Mouse (Mus musculus): ENCODE results near the gene Tsnaxip1.
A peak's percentile ranks its signal among the peaks of the same experiment; 100 is the strongest.
"Not testable (repeated sequence)": the region's sequence is repeated elsewhere in the genome, so short reads cannot be mapped to it uniquely, and the experiment has no call there.

Gene Tsnaxip1

DNA sequence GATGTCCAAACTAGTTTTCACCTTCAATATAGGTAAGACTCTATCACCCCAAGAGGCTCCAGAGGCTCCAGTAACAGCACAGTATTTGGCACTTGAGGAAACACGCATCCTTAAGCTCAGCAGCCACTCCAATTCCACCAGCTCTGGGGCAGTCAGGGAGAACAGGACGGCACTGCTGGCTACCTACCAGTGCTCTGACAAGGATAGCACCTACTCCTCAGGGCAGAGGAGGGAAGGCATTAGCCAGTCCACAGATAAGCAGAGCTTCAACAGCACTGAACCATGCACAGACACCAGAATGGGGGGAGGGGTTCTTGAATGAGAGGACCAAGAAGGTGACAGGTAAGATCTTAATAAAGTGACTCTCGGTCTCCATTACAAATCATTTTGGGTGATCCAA is 7.9 kb upstream of the Tsnaxip1 start:
- no peak for DNase-seq (ENCODE audit: low spot score)

DNA sequence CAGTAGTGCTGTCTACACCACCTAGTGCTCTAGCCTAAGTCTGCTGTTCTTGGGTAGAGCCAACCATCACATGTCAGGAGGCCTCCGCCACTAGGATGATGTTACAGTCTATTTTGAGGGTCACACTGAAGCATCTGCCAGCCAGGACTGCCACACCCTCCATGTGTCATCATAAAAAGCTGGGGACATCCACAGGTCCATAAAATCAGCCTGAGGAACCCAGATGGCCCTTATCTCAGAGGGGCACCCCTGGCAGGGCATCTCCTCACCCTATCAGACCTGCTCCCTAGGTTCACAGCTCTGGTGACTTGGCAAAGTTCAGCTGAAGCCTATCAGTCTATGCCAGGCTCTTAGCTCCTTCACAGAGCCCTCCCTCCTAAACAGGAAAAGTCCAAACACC is 6.6 kb upstream of the Tsnaxip1 start:
- no peak for DNase-seq (ENCODE audit: low spot score)

DNA sequence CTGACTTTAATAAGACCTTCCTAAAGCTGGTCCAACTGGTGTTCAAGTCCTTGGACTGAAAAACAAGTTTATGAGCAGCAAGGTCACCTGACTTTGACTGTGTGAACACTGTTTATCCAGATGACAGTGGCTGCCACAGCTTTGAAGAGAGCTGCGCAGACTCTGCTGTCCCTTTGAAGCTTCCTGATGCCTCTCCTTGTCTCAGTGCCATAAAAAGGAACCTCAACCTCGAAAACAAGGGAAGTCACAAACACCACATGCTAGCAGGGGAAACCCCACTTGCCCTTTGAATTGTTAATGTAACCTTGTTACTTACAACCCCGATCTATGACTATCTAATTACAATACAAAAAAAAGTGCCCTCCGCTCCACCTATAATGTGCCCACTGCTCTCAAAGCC is 2.0 kb upstream of the Tsnaxip1 start:
- DNase-seq (ENCODE audit: low spot score) = no peak

DNA sequence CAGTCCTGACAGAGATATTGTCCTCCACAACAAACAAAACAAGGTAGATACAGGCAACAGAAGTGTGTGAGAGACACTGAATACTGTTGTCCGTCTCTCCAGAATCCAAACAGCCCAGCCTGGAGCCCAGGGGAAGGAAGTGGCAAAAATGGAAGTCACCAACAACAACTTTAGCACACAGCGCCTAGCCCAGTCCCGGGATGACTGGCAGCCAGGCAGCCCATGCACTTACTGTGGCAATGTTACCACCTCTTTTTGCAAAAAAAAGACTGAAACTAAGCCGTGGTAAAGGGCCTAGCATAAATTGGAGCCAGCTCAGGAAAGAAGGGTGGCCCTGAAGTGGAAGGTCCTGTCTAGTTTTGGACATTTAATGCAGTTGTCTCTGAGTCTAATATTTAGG is 1.2 kb upstream of the Tsnaxip1 start:
- no peak for DNase-seq (ENCODE audit: low spot score)

DNA sequence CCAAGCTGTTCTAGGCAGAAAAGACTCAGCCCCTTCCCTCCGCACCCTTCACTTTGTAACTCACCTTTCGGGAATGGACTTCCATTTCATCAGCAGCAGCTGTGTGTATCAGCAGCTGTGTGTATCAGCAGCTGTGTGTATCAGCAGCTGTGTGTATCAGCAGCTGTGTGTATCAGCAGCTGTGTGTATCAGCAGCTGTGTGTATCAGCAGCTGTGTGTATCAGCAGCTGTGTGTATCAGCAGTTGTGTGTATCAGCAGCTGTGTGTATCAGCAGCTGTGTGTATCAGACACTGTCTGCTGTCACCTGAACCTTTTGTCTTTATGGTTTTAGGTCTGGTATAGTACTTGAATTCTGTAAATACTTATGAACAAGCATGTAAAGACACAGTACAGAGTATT is 6.2 kb downstream of the Tsnaxip1 start:
- DNase-seq (ENCODE audit: low spot score) = not testable (repeated sequence)

DNA sequence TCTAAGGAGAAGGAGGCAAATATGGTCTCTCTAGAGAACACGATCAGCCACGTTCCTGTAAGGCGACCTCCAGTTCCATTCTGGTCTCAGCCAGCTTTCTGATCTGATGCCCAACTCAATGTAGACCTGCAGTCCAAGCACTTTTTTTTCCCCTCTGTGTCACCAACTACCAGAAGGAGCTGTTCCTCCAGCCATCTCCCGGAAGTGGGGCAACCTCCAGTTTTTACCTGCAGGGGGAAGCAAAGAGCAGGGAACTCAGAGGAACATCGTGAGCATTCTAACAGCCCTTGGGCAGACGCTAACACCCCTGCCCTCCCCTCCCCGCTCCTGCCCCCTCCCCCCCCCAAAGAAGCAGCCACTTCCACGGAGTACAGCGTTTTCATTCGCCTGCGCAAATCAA is 7.8 kb downstream of the Tsnaxip1 start:
- peak; percentile 37 for DNase-seq (ENCODE audit: low spot score)

DNA sequence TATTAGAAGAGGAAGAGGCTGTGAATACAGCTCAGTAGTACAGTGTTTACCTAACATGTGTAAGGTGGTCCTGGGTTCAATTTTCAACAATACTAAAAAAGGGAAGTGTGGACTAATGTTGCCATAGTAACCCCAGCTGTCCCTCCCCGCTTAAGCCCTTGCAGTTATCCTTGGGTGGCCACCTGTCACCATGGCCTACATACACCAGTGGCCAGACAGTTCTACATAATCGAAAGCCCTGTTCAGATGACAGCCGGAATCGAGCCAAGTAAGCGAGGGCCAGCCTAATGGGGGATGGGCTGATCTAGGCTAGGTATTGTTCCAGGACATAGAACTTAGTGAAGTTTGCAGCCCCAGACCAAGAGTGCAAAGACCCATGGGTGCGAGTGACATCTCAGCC is 9.5 kb downstream of the Tsnaxip1 start:
- no peak for DNase-seq (ENCODE audit: low spot score)

DNA sequence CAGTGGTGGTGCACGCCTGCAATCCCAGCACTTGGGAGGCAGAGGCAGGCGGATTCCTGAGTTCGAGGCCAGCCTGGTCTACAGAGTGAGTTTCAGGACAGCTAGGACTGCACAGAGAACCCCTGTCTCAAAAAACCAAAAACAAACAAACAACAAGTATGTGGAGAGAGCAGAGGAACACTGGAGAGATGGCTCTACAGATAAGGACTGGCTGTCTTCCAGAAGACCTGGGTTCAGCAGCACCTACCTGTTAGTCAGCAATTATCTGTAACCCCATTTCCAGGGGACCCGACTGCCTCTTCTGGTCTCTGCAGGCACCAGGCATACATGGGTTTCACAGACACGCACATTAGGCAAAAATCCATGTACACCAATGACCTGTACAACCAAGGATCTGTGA is 11.7 kb downstream of the Tsnaxip1 start:
- DNase-seq (ENCODE audit: low spot score) = no peak

DNA sequence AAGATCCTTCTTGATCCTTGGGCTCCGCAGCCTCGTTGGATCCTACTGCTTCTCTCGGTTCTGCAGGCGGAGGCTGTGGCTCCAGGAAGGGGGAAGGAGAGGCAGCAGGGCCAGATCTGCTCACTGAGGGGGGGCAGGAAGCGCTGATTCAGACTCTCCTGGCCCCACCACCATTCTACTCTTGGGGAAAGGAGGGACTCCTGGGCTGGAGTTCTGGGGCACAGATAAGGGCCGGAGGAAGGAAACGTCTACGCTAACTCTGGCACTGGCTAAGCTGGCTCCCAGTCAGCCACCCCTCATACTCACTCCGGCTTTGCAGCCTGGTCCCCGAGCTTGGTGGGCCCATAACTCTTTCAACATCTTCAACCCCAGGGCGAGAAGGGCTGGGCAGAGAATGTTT is 19.1 kb downstream of the Tsnaxip1 start:
- DNase-seq (ENCODE audit: low spot score) = no peak

DNA sequence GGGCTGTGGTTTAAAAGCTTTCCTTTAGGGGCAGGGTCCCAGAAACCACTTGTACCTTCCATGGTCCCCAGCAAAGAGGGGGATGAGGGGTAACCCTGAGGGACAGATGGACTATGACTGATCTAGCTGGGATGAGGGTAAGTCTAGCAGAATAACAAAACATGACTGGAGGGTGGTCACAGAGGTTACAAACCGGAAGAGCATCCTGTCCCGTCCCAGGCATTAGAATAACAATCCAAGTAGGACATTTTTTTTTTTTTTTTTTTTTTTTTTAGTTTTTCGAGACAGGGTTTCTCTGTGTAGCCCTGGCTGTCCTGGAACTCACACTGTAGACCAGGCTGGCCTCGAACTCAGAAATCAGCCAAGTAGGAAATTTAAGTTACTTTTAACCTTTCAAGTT is 22.5 kb downstream of the Tsnaxip1 start:
- DNase-seq (ENCODE audit: low spot score) = no peak

DNA sequence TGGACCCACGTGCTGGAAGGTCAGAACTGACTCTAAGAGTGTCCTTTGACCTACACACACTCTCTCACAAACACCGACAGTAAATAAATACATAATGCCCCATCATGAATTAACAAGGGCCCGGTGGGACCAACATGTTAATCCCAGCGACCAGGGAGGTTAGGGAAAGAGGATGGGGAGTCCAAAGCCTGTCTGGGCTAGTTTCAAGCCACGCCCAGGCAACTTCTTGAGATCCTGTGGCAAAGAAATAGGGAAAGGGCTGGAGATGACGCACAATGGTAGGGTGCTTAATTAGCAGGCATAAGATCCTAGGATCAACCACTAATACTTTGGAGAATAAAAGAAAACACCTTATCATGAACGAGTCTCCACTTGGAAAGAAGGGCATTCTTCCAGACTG is 23.1 kb downstream of the Tsnaxip1 start:
- no peak for DNase-seq (ENCODE audit: low spot score)

DNA sequence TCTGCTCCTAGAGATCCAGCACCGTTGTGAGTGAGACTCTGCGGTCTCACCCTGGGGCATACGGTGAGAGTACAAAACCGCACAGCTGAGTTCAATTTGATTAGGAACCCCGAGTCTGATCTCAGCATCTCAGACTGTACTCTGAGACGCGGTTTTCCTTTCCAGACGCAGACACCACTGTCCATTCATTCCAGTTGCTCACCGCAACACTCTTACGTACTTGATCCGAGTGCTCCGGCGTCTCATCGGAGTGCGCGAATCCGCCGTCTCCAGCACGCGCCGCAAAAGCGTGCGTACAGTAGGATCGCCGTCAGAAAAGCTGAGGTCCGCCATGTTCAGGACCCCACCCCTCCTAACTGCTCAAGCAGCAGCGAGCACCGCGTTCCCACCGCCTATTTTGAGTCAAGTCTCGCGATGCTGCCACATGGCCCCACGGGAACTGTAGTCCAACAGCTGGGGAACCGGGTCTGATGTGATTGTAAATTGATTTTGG is 24.2 kb downstream of the Tsnaxip1 start:
- DNase-seq (ENCODE audit: low spot score) = peak; percentile 82

DNA sequence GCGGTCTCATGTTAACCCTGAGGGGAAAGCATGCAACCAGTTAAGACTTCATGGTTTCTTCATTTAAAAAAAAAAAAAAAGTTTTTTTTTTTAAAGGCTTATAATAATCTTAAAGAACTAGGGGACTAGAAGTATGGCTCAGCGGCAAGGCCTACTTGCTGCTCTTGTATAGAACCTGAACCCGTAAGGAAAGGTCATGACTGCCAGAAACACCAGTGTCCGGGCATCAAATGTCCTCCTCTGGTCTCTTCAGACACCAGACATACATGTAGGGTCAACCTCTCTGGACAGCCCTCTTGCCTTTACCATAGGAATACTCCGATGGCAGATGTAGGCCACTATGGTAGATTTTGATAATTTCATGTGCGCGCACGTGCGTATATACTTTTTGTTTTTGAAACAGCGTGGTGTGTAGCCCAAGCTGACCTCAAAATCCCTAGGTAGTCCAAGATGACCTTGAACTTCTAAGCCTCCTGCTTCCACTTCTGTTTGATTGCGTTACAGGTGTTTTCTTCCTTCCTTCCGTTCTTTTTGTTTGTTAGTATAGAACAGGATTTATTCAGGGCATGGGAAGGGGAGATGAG is 24.7 kb downstream of the Tsnaxip1 start:
- DNase-seq (ENCODE audit: low spot score) = no peak

DNA sequence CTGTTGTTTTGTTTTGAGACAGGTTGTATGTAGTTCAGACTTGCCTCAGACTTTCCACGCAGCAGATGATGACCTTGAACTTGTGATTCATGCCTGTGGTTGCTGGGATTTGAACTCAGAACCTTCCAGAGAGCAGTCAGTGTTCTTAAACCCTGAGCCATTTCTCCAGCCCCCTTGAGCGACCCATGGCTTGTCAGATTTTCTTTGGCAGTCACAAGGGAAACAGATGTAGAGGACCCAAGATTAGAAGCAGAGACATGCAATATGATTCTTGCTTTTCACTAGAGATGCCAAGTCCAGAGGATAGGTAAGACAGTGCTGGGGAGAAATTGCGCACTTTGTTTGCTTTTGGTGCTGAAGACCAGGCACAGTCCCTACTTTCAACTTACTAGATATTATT is 25.6 kb downstream of the Tsnaxip1 start, which contains the start of gene Cenpt:
Gene Cenpt (minus strand): TSS at position 101 of the 400 bp plus-strand sequence.
- no peak for DNase-seq (ENCODE audit: low spot score)

DNA sequence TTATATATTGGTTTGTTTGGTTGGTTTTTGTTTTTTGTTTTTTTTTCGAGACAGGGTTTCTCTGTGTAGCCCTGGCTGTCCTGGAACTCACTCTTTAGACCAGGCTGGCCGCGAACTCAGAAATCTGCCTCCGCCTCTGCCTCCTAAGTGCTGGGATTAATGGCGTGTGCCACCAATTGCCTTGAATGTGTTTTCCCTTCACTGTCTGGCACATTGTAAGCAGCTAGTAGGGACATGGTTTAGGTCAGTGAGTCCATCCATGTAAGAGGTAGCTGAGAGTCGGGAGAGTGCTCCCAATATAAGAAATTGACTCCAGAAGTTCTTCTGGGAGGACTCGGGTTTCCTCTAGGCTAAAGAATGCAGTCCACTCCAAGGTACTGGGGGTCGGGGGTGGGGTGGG is 26.8 kb downstream of the Tsnaxip1 start:
- no peak for DNase-seq (ENCODE audit: low spot score)

DNA sequence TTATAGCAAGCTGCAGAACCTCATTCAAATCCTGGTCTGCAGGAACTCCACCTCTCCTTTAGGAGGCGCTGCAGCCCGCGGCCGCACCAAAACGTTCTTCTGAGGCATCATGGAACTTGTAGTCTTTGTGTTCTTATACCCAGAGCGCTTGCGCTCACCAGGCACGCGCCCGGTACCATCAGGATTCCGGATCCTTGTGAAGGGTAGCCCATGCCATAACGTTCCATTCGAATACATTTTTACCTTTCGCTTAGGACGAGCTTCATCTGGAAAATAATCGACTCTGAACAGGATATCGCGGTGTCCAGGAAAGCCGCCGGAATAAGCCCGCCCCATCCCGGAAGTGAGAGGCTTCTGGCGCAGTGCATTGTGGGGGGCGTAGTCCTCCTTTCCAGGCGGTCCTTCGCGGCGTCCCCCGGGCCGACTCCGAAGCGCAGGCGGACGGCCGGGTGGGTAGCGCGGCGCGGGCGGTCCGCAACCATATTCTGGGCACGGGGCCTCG is 27.2 kb downstream of the Tsnaxip1 start, which contains the start of gene Thap11:
Gene Thap11 (plus strand): TSS at position 418 of the 502 bp plus-strand sequence.
- DNase-seq (ENCODE audit: low spot score) = peak; percentile 83

DNA sequence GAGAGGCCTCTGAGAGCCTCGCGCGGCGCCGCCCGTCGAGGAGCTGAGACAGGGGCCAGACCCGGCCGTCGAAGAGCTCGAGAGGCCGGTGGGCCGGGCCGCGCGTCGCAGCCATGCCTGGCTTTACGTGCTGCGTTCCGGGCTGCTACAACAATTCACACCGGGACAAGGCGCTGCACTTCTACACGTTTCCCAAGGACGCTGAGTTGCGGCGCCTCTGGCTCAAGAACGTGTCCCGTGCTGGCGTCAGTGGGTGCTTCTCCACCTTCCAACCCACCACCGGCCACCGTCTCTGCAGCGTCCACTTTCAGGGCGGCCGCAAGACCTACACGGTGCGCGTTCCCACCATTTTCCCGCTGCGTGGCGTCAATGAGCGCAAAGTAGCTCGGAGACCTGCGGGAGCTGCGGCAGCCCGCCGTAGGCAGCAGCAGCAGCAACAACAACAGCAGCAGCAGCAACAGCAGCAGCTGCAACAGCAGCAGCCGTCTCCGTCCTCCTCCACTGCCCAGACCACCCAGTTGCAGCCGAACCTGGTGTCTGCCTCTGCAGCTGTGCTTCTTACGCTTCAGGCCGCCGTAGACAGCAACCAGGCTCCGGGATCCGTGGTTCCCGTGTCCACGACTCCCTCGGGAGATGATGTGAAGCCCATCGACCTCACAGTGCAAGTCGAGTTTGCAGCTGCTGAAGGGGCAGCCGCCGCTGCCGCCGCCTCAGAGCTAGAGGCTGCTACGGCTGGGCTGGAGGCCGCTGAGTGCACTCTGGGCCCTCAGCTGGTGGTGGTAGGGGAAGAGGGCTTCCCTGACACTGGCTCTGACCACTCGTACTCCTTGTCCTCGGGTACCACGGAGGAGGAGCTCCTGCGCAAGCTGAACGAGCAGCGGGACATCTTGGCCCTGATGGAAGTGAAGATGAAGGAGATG is 28.0 kb downstream of the Tsnaxip1 start:
- DNase-seq (ENCODE audit: low spot score) = peak; percentile 32

DNA sequence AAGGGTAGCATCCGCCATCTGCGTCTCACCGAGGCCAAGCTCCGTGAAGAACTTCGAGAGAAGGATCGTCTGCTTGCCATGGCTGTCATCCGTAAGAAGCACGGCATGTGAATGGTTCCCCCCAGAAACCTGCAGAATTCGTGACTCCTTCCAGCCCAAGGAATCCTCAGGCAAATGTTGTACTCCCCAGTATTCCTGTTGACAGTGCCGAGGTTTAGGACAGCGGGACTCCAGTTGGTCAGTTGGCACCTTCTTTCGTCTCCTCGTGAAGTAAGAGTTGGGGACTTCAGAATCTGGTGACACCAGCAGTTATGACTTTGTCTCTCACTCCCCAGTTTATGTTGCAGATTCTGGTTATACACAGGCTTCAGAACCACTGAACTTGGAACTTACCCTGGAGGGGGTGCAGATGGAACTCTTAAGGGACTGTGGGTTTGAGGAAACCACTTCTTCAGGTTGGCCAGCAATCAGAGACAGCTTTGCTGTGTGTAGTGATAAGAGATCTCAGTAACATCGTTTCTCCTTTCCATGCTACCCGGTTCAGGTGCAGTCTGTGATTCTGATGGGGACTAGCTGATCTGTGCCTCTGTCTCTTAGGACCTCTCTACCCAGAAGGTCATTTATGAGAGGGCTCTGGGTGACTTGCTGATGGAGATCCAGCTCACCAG is 28.8 kb downstream of the Tsnaxip1 start:
- no peak for DNase-seq (ENCODE audit: low spot score)

DNA sequence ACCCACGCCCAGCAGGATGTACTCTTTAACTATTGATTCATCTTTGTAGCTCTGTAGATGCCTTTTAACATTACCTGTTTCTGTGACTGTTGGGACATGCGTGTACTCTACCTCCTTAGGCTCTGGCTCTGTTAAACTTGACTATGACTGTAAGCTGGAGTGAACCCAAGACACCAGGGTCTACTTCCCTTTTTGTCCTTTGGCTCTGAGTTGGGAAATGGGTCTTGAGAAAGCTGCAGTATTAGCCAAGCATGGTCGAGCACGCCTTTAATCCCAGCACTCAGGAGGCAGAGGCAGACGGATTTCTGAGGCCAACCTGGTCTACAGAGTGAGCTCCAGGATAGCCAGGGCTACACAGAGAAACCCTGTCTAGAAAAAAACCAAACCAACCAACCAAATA is 31.0 kb downstream of the Tsnaxip1 start:
- no peak for DNase-seq (ENCODE audit: low spot score)

DNA sequence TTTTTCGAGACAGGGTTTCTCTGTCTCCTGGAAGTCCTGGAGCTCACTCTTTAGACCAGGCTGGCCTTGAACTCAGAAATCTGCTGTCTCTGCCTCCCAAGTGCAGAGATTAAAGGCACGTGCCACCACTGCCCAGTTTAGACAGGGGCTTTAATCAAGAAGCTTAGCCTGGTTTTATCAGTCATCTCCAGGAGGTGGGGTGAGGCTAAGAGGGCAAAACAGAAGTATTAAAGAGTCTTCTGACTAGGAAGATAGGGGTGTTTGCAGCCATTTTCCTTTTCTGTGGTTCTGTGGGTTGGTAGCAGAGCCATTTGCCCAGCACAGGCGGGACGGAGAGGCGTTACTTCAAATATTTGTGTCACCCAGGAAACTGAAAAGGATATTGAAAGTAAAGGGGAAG is 31.8 kb downstream of the Tsnaxip1 start:
- no peak for DNase-seq (ENCODE audit: low spot score)

DNA sequence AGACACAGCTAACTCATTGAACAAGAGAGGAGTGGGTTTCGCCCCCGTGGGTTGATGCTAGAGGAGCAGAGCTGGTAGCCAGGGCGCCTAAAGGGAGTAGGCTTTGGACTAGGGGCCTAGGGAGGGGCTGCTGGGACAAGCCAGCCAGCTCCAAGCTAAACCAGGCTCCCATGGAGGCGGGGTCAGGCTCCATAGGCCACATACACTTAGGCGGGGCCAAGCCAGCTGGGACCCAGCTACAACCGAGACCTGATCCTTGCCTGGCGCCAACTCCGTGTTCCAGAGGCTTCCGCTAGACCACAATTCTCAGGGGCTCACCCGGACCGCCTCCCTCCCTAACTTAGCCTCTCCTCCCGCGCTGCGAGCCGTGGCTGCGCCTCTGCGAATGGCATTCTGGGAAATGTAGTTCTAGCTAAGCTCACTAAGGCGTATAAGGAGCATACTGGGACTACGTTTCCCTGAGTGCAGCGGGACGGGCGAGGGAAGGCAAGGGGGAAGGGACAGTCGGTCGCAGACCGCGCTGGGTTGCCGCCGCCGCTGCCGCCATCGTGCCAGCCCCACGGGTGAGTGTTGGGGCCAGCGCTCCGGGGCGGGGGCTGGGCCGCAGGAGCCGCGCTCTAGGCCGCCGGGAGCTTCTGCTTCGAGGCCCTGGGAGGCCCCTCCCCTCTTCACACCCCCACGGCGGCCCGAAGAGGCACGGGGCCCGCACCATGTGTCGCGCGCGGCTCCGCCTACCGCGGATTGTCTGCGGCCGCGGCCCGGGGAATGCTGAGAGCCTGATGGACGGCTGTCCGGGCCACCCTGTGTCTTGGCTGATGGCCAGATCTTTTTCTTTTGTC is 32.8 kb downstream of the Tsnaxip1 start, which contains the start of gene Nutf2:
Gene Nutf2 (plus strand): TSS at position 438 of the 839 bp plus-strand sequence.
- peak; percentile 99 for DNase-seq (ENCODE audit: low spot score)

Measured in ovary, adult 18-20 months (tissue).